Mouse (Mus musculus) adrenal gland, postnatal 25 days (tissue): ENCODE measurements around the gene Cdc42se1. TPM values are rescaled to one million over a fixed set of nuclear protein-coding genes. Genes with fewer than 3 reads are reported as not detected.

Experiments used
- DNase-seq: peaks from one replicate; pipeline ENCODE4 v3.0.0; 2021; ENCODE audit warnings: mixed read lengths
- total RNA-seq: library from RNA; stranded (reverse); gene quantifications from 2 replicates; pipeline ENCODE4 v1.2.3, GENCODE M21; 2021

The Cdc42se1 gene
- total RNA-seq, 1 experiment from 2014 or later, result 101 TPM

DNA sequence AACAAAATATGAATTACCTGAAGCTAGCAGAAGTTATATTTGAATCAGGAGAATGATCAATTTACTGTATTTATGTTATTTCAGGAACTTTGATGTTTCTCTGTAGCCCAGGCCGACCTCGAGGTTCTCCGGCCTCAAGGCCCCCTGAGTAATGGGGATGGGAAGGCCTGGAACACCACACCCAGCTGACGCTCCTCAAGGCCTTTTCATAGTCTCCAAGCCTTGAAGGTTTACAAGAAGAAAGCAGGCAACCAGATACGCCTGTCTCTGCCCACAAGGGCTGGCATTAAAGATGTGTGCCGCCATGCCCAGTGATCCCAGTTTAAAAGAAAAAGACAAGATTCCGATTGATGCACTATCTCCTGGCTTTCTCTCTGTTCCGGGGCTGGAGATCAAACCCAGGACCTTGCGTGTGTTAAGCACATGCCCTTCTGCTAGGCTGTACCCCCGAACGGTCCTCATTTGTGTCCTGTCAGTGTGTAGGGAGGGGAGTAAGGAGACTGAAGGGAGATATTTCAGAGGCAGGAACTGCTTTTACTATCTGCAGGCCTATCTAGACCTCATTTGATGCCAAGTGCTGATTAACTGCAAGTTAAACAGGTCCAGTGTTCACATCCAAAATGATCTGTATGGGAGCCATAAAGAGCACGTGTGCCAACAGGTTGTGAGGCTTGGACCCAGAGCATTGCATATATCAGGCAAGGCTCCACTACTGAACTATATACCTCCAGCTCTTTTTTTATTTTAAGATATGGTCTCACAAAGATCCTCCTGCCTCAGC, 56.2 kb downstream of the Cdc42se1 start:
- DNase-seq, result no peak

DNA sequence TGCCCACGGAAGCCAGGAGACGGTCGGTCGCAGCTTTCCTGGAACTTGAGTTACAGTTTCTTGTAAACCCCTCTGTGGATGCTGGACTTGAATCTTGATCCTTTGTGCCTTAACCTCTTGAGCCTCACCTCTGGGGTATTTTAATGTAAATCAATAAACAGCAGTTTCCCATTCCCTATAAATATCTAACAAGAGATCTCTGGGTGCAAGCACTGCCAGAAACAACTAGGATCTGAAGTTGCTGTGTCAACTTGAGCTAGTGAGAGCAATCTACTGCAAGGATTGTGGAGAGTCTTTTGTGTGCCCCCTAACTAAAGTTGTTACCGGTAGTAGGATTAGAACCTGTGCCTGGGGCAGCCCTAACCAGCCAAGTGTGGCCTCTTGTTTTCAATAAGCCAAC, 56.9 kb downstream of the Cdc42se1 start:
- no peak for DNase-seq

Other genes with a start within 250 kb of the Cdc42se1 start
- gene Zfp687, start 213.3 kb upstream of the Cdc42se1 start, total RNA-seq, result 25.6 and 44.9 TPM in 2 replicates
- gene Psmd4, start 186.1 kb upstream of the Cdc42se1 start, total RNA-seq, result 261 and 282 TPM in 2 replicates
- gene Pip5k1a, start 121.8 kb upstream of the Cdc42se1 start, total RNA-seq, result 39.5 and 43.1 TPM in 2 replicates
- gene Vps72, start 117.7 kb upstream of the Cdc42se1 start, total RNA-seq, result 68.4 and 72.5 TPM in 2 replicates
- 1.0 and 1.1 TPM in 2 replicates for gene Tmod4, start 104.3 kb upstream of the Cdc42se1 start, total RNA-seq
- 35.1 and 40.6 TPM in 2 replicates for gene Scnm1, start 94.7 kb upstream of the Cdc42se1 start, total RNA-seq
- 13.8 and 14.8 TPM in 2 replicates for gene Lysmd1, start 94.6 kb upstream of the Cdc42se1 start, total RNA-seq
- gene Tnfaip8l2, start 86.4 kb upstream of the Cdc42se1 start, total RNA-seq, result 1.1 TPM in 1 of 2 replicates, not detected in the other
- 3.9 and 5.0 TPM in 2 replicates for gene Sema6c, start 68.3 kb upstream of the Cdc42se1 start, total RNA-seq
- gene Gabpb2, start 10.8 kb upstream of the Cdc42se1 start, total RNA-seq, result 25.8 and 33.1 TPM in 2 replicates
- gene Mllt11, start 3.4 kb downstream of the Cdc42se1 start, total RNA-seq, result 7.6 and 8.9 TPM in 2 replicates
- gene Gm128, start 12.9 kb downstream of the Cdc42se1 start, total RNA-seq, result 0.24 TPM in 1 of 2 replicates, not detected in the other
- 0.24 TPM in 1 of 2 replicates, not detected in the other for gene Bnipl, start 22.5 kb downstream of the Cdc42se1 start, total RNA-seq
- 164 and 181 TPM in 2 replicates for gene Mindy1, start 52.6 kb downstream of the Cdc42se1 start, total RNA-seq
- 27.9 and 38.2 TPM in 2 replicates for gene Prune1, start 53.3 kb downstream of the Cdc42se1 start, total RNA-seq
- 1.2 and 1.3 TPM in 2 replicates for gene Anxa9, start 78.4 kb downstream of the Cdc42se1 start, total RNA-seq
- 253 and 254 TPM in 2 replicates for gene Cers2, start 86.1 kb downstream of the Cdc42se1 start, total RNA-seq
- gene Setdb1, start 128.5 kb downstream of the Cdc42se1 start, total RNA-seq, result 33.8 and 35.0 TPM in 2 replicates
- gene 4930558C23Rik, start 174.1 kb downstream of the Cdc42se1 start, total RNA-seq, result not detected in 2 replicates
- gene Arnt, start 205.7 kb downstream of the Cdc42se1 start, total RNA-seq, result 68.2 and 87.6 TPM in 2 replicates